Mouse (Mus musculus): Measurements from ENCODE around the gene Zfp619. TPM values are rescaled to one million over a fixed set of nuclear protein-coding genes. Genes with fewer than 3 reads are reported as not detected.

Zfp619 gene
- under 1 TPM; 0.89 to 0.90 TPM for polyA plus RNA-seq (2017; shearing (Covaris generic))

GRCm38 (mm10) chr7:39517616-39518177 is at the start of gene Zfp619:
Zfp619 (plus strand) TSS chr7:39517766.

Other genes with a start within 250 kb of the Zfp619 start
- not detected for gene Gm5114, start 104.6 kb upstream of the Zfp619 start, polyA plus RNA-seq (2017; shearing (Covaris generic))

Data from activated CD4-positive, CD25-positive, alpha-beta regulatory T cell (primary cell).